Mouse (Mus musculus): ENCODE results near the gene Ibsp. TPM values are rescaled to one million over a fixed set of nuclear protein-coding genes. Genes with fewer than 3 reads are reported as not detected.
A peak's percentile ranks its signal among the peaks of the same experiment; 100 is the strongest.

The Ibsp gene
- polyA plus RNA-seq, 2 experiments: 0.02 to 0.08 TPM

GRCm38 (mm10) chr5:104333231-104333640 lies 34.3 kb downstream of the Ibsp start:
- Histone ChIP-seq H3K9me3 (ENCODE audit: control insufficient read depth, low read length) (no peaks in the 10 kb centered on the region), H3K4me2 (ENCODE audit: low read depth) (no peak overlapping the region), H3K36me3 (replicated peaks; ENCODE audit: control insufficient read depth, insufficient read depth, low read depth) (no peaks in the 10 kb centered on the region), H3K4me3 (ENCODE audit: insufficient read depth in 1 of 2, low read depth in 2 of 2, low read length in 2 of 2) (no peak overlapping the region), H3K27me3 (ENCODE audit: control insufficient read depth, insufficient read depth, low read length) (no peaks in the 10 kb centered on the region), H3K27ac (no peak overlapping the region), H3K4me1 (replicated peaks; ENCODE audit: control insufficient read depth in 2 of 2, insufficient read depth in 2 of 2, low read length in 1 of 2) (no peaks in the 10 kb centered on the region), H3K9ac (replicated peaks) (no peak overlapping the region)
- TF ChIP-seq EP300 (IDR thresholded peaks at IDR 0.05; ENCODE audit: low read depth) (no peak), CTCF (IDR thresholded peaks at IDR 0.05; ENCODE audit: low read depth) (peak; percentile 68)
- peak in 2 of 3 experiments; percentile 10 to 14 for DNase-seq (ENCODE audit: low read depth in 3 of 3, low spot score in 3 of 3)
- WGBS (ENCODE audit: insufficient replicate concordance): 30% methylated on average over 7 of the region's 7 CpGs
- no peak for ATAC-seq (ENCODE audit: insufficient read depth)

DNA sequence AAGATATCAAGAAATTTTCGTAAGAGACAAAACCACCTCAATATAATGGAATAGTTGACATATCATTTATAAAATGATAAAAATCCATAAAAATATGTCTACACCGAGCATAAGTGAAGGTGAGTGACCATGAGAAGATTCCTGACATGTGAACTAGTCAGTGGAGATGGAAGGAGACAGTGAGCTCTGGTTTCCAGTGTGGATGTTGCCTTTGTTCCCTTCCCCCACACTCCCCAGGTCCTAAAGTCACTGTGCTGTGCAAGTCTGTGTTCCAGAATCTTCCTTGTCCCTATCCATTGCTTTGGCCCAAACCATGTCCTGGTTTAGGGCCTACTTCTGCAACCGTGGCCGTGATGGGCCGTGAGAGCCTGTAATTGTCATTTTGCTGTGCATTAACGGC lies 34.7 kb downstream of the Ibsp start:
- Histone ChIP-seq H3K9me3 (ENCODE audit: control insufficient read depth, low read length) (no peaks in the 10 kb centered on the region), H3K4me1 (replicated peaks; ENCODE audit: control insufficient read depth in 2 of 2, insufficient read depth in 2 of 2, low read length in 1 of 2) (no peaks in the 10 kb centered on the region), H3K27ac (no peak overlapping the region), H3K9ac (replicated peaks) (no peak overlapping the region), H3K27me3 (ENCODE audit: control insufficient read depth, insufficient read depth, low read length) (no peaks in the 10 kb centered on the region), H3K4me3 (ENCODE audit: insufficient read depth in 1 of 2, low read depth in 2 of 2, low read length in 2 of 2) (no peak overlapping the region), H3K36me3 (replicated peaks; ENCODE audit: control insufficient read depth, insufficient read depth, low read depth) (no peaks in the 10 kb centered on the region), H3K4me2 (ENCODE audit: low read depth) (no peak overlapping the region)
- no peak for TF ChIP-seq EP300 (IDR thresholded peaks at IDR 0.05; ENCODE audit: low read depth)
- no peak for TF ChIP-seq CTCF (IDR thresholded peaks at IDR 0.05; ENCODE audit: low read depth)
- ATAC-seq (ENCODE audit: insufficient read depth) (no peak), DNase-seq (ENCODE audit: low read depth in 3 of 3, low spot score in 3 of 3) (no peak)
- WGBS (ENCODE audit: insufficient replicate concordance): 54% methylated on average over 6 of the region's 6 CpGs

GRCm38 (mm10) chr5:104334516-104334915 lies 35.5 kb downstream of the Ibsp start:
- Histone ChIP-seq H3K4me1 (replicated peaks; ENCODE audit: control insufficient read depth in 2 of 2, insufficient read depth in 2 of 2, low read length in 1 of 2) (no peaks in the 10 kb centered on the region), H3K9me3 (ENCODE audit: control insufficient read depth, low read length) (no peaks in the 10 kb centered on the region), H3K4me3 (ENCODE audit: insufficient read depth in 1 of 2, low read depth in 2 of 2, low read length in 2 of 2) (no peak overlapping the region), H3K27me3 (ENCODE audit: control insufficient read depth, insufficient read depth, low read length) (no peaks in the 10 kb centered on the region), H3K36me3 (replicated peaks; ENCODE audit: control insufficient read depth, insufficient read depth, low read depth) (no peaks in the 10 kb centered on the region), H3K9ac (replicated peaks) (no peak overlapping the region), H3K4me2 (ENCODE audit: low read depth) (no peak overlapping the region), H3K27ac (no peak overlapping the region)
- TF ChIP-seq EP300 (IDR thresholded peaks at IDR 0.05; ENCODE audit: low read depth) (no peak), CTCF (IDR thresholded peaks at IDR 0.05; ENCODE audit: low read depth) (no peak)
- DNase-seq (ENCODE audit: low read depth in 3 of 3, low spot score in 3 of 3) (no peak), ATAC-seq (ENCODE audit: insufficient read depth) (no peak)
- 78% methylated on average over 14 of the region's 14 CpGs for WGBS (ENCODE audit: insufficient replicate concordance)

DNA sequence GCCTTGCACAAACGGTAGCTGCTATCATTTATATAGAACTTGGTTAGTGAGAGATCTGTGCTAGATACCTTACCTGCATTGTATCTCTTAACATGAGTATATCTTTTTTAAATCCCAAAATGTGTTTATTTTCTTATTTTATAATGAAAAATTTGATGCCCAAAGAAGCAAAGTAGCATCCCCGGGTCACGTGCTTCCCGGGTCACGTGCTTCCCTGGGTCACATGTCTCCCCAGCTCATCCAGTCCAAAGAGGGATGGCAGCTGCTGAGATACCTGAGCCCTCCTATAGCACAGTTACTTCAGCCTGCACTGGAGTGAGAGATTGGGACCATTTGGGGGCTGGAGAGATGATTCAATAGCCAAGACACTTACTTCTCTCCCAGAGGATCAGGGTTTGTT lies 37.0 kb downstream of the Ibsp start:
- H3K4me2 ChIP-seq (ENCODE audit: low read depth): no peak overlapping the region
- H3K27me3 ChIP-seq (ENCODE audit: control insufficient read depth, insufficient read depth, low read length): no peaks in the 10 kb centered on the region
- ATAC-seq (ENCODE audit: insufficient read depth) (no peak), DNase-seq (ENCODE audit: low read depth in 3 of 3, low spot score in 3 of 3) (no peak)
- H3K9me3 ChIP-seq (ENCODE audit: control insufficient read depth, low read length): no peaks in the 10 kb centered on the region
- no peaks in the 10 kb centered on the region for H3K36me3 ChIP-seq (replicated peaks; ENCODE audit: control insufficient read depth, insufficient read depth, low read depth)
- H3K4me3 ChIP-seq (ENCODE audit: insufficient read depth in 1 of 2, low read depth in 2 of 2, low read length in 2 of 2): no peak overlapping the region
- no peak overlapping the region for H3K9ac ChIP-seq (replicated peaks)
- H3K27ac ChIP-seq: no peak overlapping the region
- TF ChIP-seq EP300 (IDR thresholded peaks at IDR 0.05; ENCODE audit: low read depth) (no peak), CTCF (IDR thresholded peaks at IDR 0.05; ENCODE audit: low read depth) (no peak)
- 68% methylated on average over 5 of the region's 5 CpGs for WGBS (ENCODE audit: insufficient replicate concordance)
- no peaks in the 10 kb centered on the region for H3K4me1 ChIP-seq (replicated peaks; ENCODE audit: control insufficient read depth in 2 of 2, insufficient read depth in 2 of 2, low read length in 1 of 2)

- no peak overlapping the region for H3K27ac ChIP-seq
- H3K4me1 ChIP-seq (replicated peaks; ENCODE audit: control insufficient read depth in 2 of 2, insufficient read depth in 2 of 2, low read length in 1 of 2): no peaks in the 10 kb centered on the region
- H3K9me3 ChIP-seq (ENCODE audit: control insufficient read depth, low read length): no peaks in the 10 kb centered on the region
- ATAC-seq (ENCODE audit: insufficient read depth): no peak
- WGBS (ENCODE audit: insufficient replicate concordance): 71% methylated on average over 4 of the region's 4 CpGs
- TF ChIP-seq EP300 (IDR thresholded peaks at IDR 0.05; ENCODE audit: low read depth): no peak
- no peak overlapping the region for H3K4me2 ChIP-seq (ENCODE audit: low read depth)
- H3K4me3 ChIP-seq (ENCODE audit: insufficient read depth in 1 of 2, low read depth in 2 of 2, low read length in 2 of 2): no peak overlapping the region
- DNase-seq (ENCODE audit: low read depth in 3 of 3, low spot score in 3 of 3): no peak
- no peaks in the 10 kb centered on the region for H3K27me3 ChIP-seq (ENCODE audit: control insufficient read depth, insufficient read depth, low read length)
- no peaks in the 10 kb centered on the region for H3K36me3 ChIP-seq (replicated peaks; ENCODE audit: control insufficient read depth, insufficient read depth, low read depth)
- no peak overlapping the region for H3K9ac ChIP-seq (replicated peaks)
Observed at GRCm38 (mm10) chr5:104337491-104337890, 38.5 kb downstream of the Ibsp start.

All from liver, embryonic 14.5 days (tissue).